Mouse (Mus musculus): ENCODE measurements around the gene Elmo1.

DNA sequence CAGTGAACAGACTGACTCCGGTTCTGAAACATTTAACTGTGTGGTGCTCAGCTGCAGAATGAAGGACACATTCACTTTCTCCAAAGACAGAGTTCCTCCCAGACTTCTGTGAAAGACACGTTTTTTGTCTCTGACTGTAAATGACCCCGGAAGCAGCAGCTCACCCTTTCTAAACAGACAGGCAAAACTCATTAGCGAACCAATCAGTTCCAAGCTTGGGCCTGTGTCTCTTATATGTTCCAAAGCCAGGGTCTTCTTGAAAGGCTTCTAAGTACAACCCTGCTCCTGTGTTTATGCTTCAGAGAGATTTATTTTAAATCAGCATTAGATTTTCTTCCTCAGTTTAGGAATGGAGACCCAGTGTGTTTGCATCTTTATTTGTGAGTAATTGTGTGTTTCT lies 127.7 kb downstream of the Elmo1 start:
- no peak for TF ChIP-seq CTCF (IDR thresholded peaks at IDR 0.05; ENCODE audit: insufficient read depth, low read depth, low read length)
- TF ChIP-seq POLR2A (IDR thresholded peaks at IDR 0.05; ENCODE audit: insufficient read depth, low read depth, low read length), result no peak

Measured in olfactory bulb, adult 2 months (tissue).